Mouse (Mus musculus) hematopoietic stem cell, adult 5-6 weeks (primary cell): ENCODE data around the gene Abtb1. TPM values are rescaled to one million over a fixed set of nuclear protein-coding genes. Genes with fewer than 3 reads are reported as not detected.

Source experiments
- ATAC-seq, 2 experiments: fragments of 125-278 bp in 1 of 2; replicated peaks in 1 of 2; 2 replicates each; pipeline ENCODE4 v1.8.0; 2016 to 2017; ENCODE audit warnings: inconsistent platforms in 2 of 2, mild to moderate bottlenecking in 2 of 2, moderate number of reproducible peaks in 2 of 2, low read depth in 1 of 2, moderate TSS enrichment in 1 of 2; ENCODE audit not compliant: low FRiP score in 2 of 2, poor library complexity in 2 of 2, severe bottlenecking in 2 of 2, insufficient read depth in 1 of 2, low TSS enrichment in 1 of 2
- total RNA-seq: library from RNA; stranded (forward); fragments of 172-1452, 232-1000 nt; gene quantifications from 2 replicates; pipeline ENCODE4 v1.2.3, GENCODE M21; 2017

Gene Abtb1
- 51.2 and 82.1 TPM in 2 replicates for total RNA-seq

GRCm38 (mm10) chr6:88841781-88842689 is at the start of gene Abtb1:
Gene Abtb1, minus strand, starts transcription at chr6:88841984.
- ATAC-seq: peak; percentile 80 to 85

GRCm38 (mm10) chr6:88890832-88891231 is 49.0 kb upstream of the Abtb1 start:
- ATAC-seq: no peak

GRCm38 (mm10) chr6:88889410-88890042 is 47.7 kb upstream of the Abtb1 start:
- ATAC-seq: no peak

GRCm38 (mm10) chr6:88886417-88886967 is 44.7 kb upstream of the Abtb1 start:
- no peak for ATAC-seq

- no peak for ATAC-seq
Measured at GRCm38 (mm10) chr6:88885644-88886416, 44.0 kb upstream of the Abtb1 start.

GRCm38 (mm10) chr6:88884690-88885089 is 42.9 kb upstream of the Abtb1 start:
- no peak; a peak in 1 of 4 replicates for ATAC-seq

GRCm38 (mm10) chr6:88884195-88884594 is 42.4 kb upstream of the Abtb1 start:
- no peak for ATAC-seq

- ATAC-seq: no peak
Measured at GRCm38 (mm10) chr6:88881334-88881733, 39.5 kb upstream of the Abtb1 start.

GRCm38 (mm10) chr6:88879471-88879870 is 37.7 kb upstream of the Abtb1 start:
- ATAC-seq: no peak

- ATAC-seq: 0 out of 4 replicates have a peak, but pooled peaks of 1 of the 2 experiments have one; percentile 26
Measured at GRCm38 (mm10) chr6:88874868-88875508, 33.2 kb upstream of the Abtb1 start, which contains the start of gene Podxl2. Gene Podxl2, minus strand, starts transcription at chr6:88875044.

GRCm38 (mm10) chr6:88873965-88874867 is 32.4 kb upstream of the Abtb1 start:
- ATAC-seq: 0 out of 4 replicates have a peak, but pooled peaks of 1 of the 2 experiments have one; percentile 23

- ATAC-seq: no peak
Measured at GRCm38 (mm10) chr6:88872811-88873210, 31.0 kb upstream of the Abtb1 start.

GRCm38 (mm10) chr6:88871546-88871945 is 29.8 kb upstream of the Abtb1 start:
- ATAC-seq: no peak

- ATAC-seq: no peak
Measured at GRCm38 (mm10) chr6:88870594-88870993, 28.8 kb upstream of the Abtb1 start.

- ATAC-seq: no peak
Measured at GRCm38 (mm10) chr6:88869459-88869858, 27.7 kb upstream of the Abtb1 start.

GRCm38 (mm10) chr6:88865704-88866103 is 23.9 kb upstream of the Abtb1 start:
- no peak for ATAC-seq
